Mouse (Mus musculus): ENCODE measurements at regions not wholly inside any gene's neighbourhood (a gene's known extent, or its start where the extent isn't known, plus 50 kb on each side); places are given as distances from the start of the nearest gene placed in this dataset.

DNA sequence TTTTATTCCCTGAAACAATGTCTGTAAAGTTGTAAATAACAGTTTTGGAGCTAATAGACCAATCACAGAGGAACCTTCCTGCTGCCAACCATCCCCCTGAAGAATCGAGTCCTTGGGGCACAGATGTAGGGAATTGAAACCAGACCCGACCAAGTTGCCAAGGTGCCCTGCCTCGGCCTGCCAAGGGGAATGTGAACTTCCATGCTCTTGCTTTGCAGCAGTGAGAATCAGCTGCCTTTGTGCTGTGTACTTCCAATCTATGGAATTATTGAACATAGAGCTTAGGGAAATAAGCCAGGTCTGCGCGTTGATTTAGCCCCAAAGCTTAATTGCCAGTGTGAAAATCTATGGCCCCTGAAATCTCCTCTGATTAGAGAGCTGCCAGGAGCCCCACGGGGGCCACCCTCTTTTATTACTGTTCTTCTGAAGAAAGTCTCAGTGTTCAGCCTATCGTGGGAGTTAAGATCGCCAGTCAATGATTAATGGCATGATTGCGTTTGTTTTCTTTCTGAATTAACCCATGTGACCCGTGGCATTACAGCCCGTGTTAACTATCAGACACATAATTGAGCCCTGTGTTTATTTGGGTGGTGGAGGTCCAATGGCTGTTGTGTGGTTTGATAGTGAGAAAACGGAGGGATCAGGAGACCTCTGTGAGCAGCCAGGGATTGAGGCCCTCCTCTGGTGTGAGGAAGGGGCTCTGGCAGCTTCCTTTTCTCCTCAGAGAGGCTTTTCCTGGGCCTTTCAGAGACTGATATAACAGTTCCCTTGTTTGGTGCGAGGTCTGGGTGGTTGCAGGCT is 266.9 kb downstream of the Tbc1d1 start:
- peaks cover 5% of the 10 kb centered on the region; the same call in 1 of the 2 replicates for H3K9me3 ChIP-seq (replicated peaks; ENCODE audit: control insufficient read depth, low read length)
- no peaks in the 10 kb centered on the region for H3K36me3 ChIP-seq (ENCODE audit: control insufficient read depth, insufficient read depth, low read length)
- peak overlapping the region; percentile 72 for H3K27ac ChIP-seq (ENCODE audit: low read length)
- H3K4me1 ChIP-seq (ENCODE audit: control insufficient read depth, insufficient read depth, low read length) = peaks cover 10% of the 10 kb centered on the region
- 20% methylated on average over 13 of the region's 13 CpGs for WGBS
- no peaks in the 10 kb centered on the region for H3K27me3 ChIP-seq (ENCODE audit: control insufficient read depth, insufficient read depth, low read length)
- H3K4me2 ChIP-seq (ENCODE audit: low read depth, low read length) = 0 out of 2 replicates have a peak overlapping the region, but pooled peaks have one; percentile 4
- H3K4me3 ChIP-seq (replicated peaks; ENCODE audit: low read length) = no peak overlapping the region
- 0 out of 2 replicates have a peak overlapping the region, but pooled peaks have one; percentile 12 for H3K9ac ChIP-seq (ENCODE audit: low read length)
- peak; percentile 58; the same call in 1 of the 2 replicates for ATAC-seq (ENCODE audit: insufficient read depth, low FRiP score)

DNA sequence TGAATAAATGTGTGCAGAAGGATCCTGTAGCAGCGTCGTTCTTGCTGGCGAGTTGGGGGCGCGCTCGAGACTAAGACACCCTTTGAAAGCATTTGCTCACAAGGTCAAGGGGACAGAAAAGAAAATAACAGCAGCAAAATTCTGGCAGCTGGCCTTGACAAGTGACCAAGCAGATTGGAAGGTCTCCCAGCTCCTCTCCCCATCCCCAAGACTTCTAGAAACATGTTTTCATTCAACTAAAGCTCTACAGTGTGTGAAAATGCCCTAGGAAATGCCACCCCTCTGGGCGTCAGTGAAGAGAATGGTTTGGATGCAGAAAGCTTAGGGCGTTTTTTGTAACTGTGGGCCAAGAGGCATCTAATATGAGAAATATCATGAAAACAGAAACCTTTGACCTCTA is 272.7 kb downstream of the Tbc1d1 start:
- Histone ChIP-seq H3K4me2 (ENCODE audit: low read depth, low read length) (no peak overlapping the region), H3K27me3 (ENCODE audit: control insufficient read depth, insufficient read depth, low read length) (no peaks in the 10 kb centered on the region), H3K27ac (ENCODE audit: low read length) (no peak overlapping the region), H3K4me3 (replicated peaks; ENCODE audit: low read length) (no peak overlapping the region), H3K36me3 (ENCODE audit: control insufficient read depth, insufficient read depth, low read length) (no peaks in the 10 kb centered on the region), H3K4me1 (ENCODE audit: control insufficient read depth, insufficient read depth, low read length) (no peaks in the 10 kb centered on the region; the same call in 1 of the 2 replicates), H3K9ac (ENCODE audit: low read length) (no peak overlapping the region), H3K9me3 (replicated peaks; ENCODE audit: control insufficient read depth, low read length) (no peaks in the 10 kb centered on the region; the same call in 1 of the 2 replicates)
- 68% methylated on average over 8 of the region's 8 CpGs for WGBS
- ATAC-seq (ENCODE audit: insufficient read depth, low FRiP score) = no peak

DNA sequence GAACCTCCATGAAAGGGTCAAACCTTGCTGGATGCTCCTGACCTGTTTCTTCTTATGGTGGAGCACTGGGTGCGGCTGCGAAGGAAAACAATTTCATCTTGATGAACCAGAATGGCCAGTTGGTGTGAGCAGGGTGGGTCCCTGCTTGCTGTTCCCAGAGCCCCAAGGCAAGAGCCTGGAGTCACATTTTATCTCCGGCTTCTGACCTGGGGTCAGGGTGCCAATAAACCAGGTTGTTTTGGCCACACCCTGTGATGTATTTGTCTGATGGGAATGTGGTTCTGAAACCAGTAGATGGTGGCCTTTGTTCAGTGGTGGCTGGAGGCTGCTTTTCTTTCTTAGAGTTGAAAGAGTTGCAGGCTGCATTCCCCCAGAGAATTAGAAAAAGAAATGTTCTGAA is 274.4 kb downstream of the Tbc1d1 start:
- Histone ChIP-seq H3K27me3 (ENCODE audit: control insufficient read depth, insufficient read depth, low read length) (no peaks in the 10 kb centered on the region), H3K36me3 (ENCODE audit: control insufficient read depth, insufficient read depth, low read length) (no peaks in the 10 kb centered on the region), H3K4me3 (replicated peaks; ENCODE audit: low read length) (no peak overlapping the region), H3K27ac (ENCODE audit: low read length) (peak overlapping the region; percentile 91), H3K9ac (ENCODE audit: low read length) (0 out of 2 replicates have a peak overlapping the region, but pooled peaks have one; percentile 3), H3K4me2 (ENCODE audit: low read depth, low read length) (no peak overlapping the region), H3K4me1 (ENCODE audit: control insufficient read depth, insufficient read depth, low read length) (peaks cover 3% of the 10 kb centered on the region), H3K9me3 (replicated peaks; ENCODE audit: control insufficient read depth, low read length) (no peaks in the 10 kb centered on the region; the same call in 1 of the 2 replicates)
- peak; percentile 45; the same call in 1 of the 2 replicates for ATAC-seq (ENCODE audit: insufficient read depth, low FRiP score)
- WGBS = 55% methylated on average over 3 of the region's 3 CpGs

DNA sequence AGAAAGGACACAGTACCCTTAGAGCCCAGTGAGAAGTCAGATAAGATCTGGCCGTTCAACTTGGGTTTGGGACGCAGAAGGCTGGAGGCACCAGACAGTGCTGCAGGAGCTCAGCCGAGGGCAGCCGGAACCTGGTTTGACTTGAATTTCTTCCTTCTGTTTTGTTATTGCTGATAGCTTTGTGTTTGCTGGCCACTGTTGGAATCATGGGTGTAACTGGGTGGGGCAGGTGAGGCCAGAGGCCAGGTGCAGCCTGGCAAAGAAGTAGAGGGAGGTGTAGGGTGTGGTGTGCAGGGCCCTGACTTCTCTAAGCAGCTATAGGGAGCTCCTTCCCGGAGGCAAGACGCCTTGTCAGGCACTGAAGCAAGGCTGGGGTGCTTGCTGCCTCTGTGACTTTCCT is 275.5 kb downstream of the Tbc1d1 start:
- H3K27ac ChIP-seq (ENCODE audit: low read length) = peak overlapping the region; percentile 91
- H3K9me3 ChIP-seq (replicated peaks; ENCODE audit: control insufficient read depth, low read length) = no peaks in the 10 kb centered on the region
- ATAC-seq (ENCODE audit: insufficient read depth, low FRiP score) = peak; percentile 96
- H3K36me3 ChIP-seq (ENCODE audit: control insufficient read depth, insufficient read depth, low read length) = no peaks in the 10 kb centered on the region
- peaks cover 7% of the 10 kb centered on the region for H3K4me1 ChIP-seq (ENCODE audit: control insufficient read depth, insufficient read depth, low read length)
- peak overlapping the region; percentile 42; the same call in 1 of the 2 replicates for H3K9ac ChIP-seq (ENCODE audit: low read length)
- 61% methylated on average over 6 of the region's 6 CpGs for WGBS
- no peaks in the 10 kb centered on the region for H3K27me3 ChIP-seq (ENCODE audit: control insufficient read depth, insufficient read depth, low read length)
- no peak overlapping the region for H3K4me3 ChIP-seq (replicated peaks; ENCODE audit: low read length)
- H3K4me2 ChIP-seq (ENCODE audit: low read depth, low read length) = no peak overlapping the region; the same call in 1 of the 2 replicates

DNA sequence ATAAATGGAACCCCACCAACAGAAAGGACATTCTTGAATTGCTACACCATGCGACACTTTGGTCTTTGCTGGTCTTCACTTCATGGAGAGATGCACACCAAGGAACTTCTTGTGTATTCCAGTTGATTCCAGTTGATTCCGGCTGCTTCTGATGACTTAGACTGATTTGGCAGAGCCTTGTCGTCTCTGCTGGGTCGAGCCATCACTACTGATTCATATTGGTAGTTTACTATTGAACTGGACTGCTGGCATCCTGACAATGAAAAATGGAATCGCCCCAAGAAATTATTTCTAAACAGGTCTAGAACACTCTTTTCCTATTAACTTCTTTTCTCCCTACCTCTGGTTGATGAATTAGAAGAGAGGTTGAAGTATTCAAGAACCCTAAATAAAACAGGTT is 277.7 kb downstream of the Tbc1d1 start:
- H3K9me3 ChIP-seq (replicated peaks; ENCODE audit: control insufficient read depth, low read length) = no peaks in the 10 kb centered on the region
- no peak overlapping the region for H3K27ac ChIP-seq (ENCODE audit: low read length)
- H3K36me3 ChIP-seq (ENCODE audit: control insufficient read depth, insufficient read depth, low read length) = no peaks in the 10 kb centered on the region
- H3K4me3 ChIP-seq (replicated peaks; ENCODE audit: low read length) = no peak overlapping the region
- H3K4me1 ChIP-seq (ENCODE audit: control insufficient read depth, insufficient read depth, low read length) = peaks cover 15% of the 10 kb centered on the region
- no peak for ATAC-seq (ENCODE audit: insufficient read depth, low FRiP score)
- no peak overlapping the region for H3K4me2 ChIP-seq (ENCODE audit: low read depth, low read length)
- no peak overlapping the region for H3K9ac ChIP-seq (ENCODE audit: low read length)
- no peaks in the 10 kb centered on the region for H3K27me3 ChIP-seq (ENCODE audit: control insufficient read depth, insufficient read depth, low read length)
- WGBS = 91% methylated on average over 5 of the region's 5 CpGs

DNA sequence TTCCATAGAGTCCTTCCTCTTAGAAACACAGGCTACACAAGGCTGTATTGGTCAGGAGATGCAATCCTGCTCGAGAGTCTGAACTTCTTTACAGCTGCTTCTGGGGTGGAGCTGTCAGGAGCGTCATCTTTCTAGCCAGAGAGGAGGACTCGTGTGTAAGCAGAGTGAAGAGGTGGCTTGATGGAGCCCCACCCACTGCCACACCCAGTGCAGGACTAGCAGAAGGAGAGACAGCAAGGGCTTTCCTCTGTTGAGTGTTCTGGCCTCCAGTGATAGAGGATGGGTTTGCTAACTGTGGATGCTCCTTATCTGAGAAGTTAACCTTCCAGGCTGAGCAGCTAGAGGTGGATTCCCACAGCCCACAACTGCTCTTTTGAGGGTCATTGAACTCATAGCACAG is 279.4 kb downstream of the Tbc1d1 start:
- no peak overlapping the region for H3K27ac ChIP-seq (ENCODE audit: low read length)

DNA sequence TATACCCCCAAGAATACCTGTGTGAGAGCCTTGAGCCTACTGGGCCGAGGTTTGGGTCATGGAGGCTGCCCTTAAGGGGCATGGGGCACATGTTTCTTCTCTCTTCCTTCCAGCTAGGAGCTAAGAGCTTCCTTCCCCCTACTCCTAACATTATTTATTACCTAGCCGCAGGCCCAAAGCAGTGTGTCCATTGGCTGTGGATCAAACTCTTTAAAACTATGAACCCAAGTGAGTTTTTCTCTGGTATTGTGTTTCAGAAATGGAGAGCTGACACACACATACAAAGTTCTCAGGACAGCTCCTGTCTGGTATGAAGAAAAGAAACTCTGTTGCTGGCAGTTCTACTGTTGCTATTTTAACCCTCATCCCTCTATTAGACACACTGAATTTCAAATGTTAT is 279.9 kb downstream of the Tbc1d1 start:
- Histone ChIP-seq H3K27me3 (ENCODE audit: control insufficient read depth, insufficient read depth, low read length) (no peaks in the 10 kb centered on the region), H3K9me3 (replicated peaks; ENCODE audit: control insufficient read depth, low read length) (no peaks in the 10 kb centered on the region), H3K4me3 (replicated peaks; ENCODE audit: low read length) (no peak overlapping the region), H3K9ac (ENCODE audit: low read length) (no peak overlapping the region), H3K27ac (ENCODE audit: low read length) (no peak overlapping the region), H3K36me3 (ENCODE audit: control insufficient read depth, insufficient read depth, low read length) (no peaks in the 10 kb centered on the region), H3K4me1 (ENCODE audit: control insufficient read depth, insufficient read depth, low read length) (peaks cover 19% of the 10 kb centered on the region), H3K4me2 (ENCODE audit: low read depth, low read length) (no peak overlapping the region)
- ATAC-seq (ENCODE audit: insufficient read depth, low FRiP score) = no peak
- 56% methylated on average over 2 of the region's 2 CpGs for WGBS

More for the DNA sequence above, 279.4 kb downstream of the Tbc1d1 start:
- no peak overlapping the region for H3K9ac ChIP-seq (ENCODE audit: low read length)
- H3K4me1 ChIP-seq (ENCODE audit: control insufficient read depth, insufficient read depth, low read length) = peaks cover 19% of the 10 kb centered on the region
- 34% methylated on average over 3 of the region's 3 CpGs for WGBS
- ATAC-seq (ENCODE audit: insufficient read depth, low FRiP score) = peak; percentile 34; the same call in 1 of the 2 replicates
- H3K9me3 ChIP-seq (replicated peaks; ENCODE audit: control insufficient read depth, low read length) = no peaks in the 10 kb centered on the region
- no peaks in the 10 kb centered on the region for H3K27me3 ChIP-seq (ENCODE audit: control insufficient read depth, insufficient read depth, low read length)
- H3K36me3 ChIP-seq (ENCODE audit: control insufficient read depth, insufficient read depth, low read length) = no peaks in the 10 kb centered on the region
- no peak overlapping the region for H3K4me2 ChIP-seq (ENCODE audit: low read depth, low read length)
- H3K4me3 ChIP-seq (replicated peaks; ENCODE audit: low read length) = no peak overlapping the region

DNA sequence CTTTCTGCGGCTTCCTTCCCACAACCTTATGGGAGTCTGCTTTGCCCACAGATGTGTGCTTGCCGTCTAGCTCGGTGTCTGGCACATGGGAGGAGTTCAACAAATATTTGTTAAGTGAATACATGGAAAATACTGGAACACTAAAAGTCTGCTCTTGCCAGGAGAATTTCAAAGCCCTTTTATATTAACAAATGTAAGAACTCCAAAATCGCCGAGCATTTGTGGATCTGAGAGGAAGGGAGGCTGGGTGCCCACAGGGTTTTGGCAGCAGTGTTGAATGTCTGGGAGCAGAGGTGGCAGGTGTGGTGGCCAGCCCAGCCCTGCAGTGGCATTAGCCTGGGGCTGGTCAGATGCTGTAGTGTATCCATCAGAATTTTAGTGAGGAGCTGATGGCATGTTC is 281.6 kb downstream of the Tbc1d1 start:
- WGBS = 56% methylated on average over 5 of the region's 5 CpGs
- Histone ChIP-seq H3K9ac (ENCODE audit: low read length) (no peak overlapping the region), H3K4me3 (replicated peaks; ENCODE audit: low read length) (no peak overlapping the region), H3K4me1 (ENCODE audit: control insufficient read depth, insufficient read depth, low read length) (peaks cover 19% of the 10 kb centered on the region), H3K27ac (ENCODE audit: low read length) (peak overlapping the region; percentile 60; the same call in 1 of the 2 replicates), H3K4me2 (ENCODE audit: low read depth, low read length) (no peak overlapping the region), H3K36me3 (ENCODE audit: control insufficient read depth, insufficient read depth, low read length) (no peaks in the 10 kb centered on the region), H3K9me3 (replicated peaks; ENCODE audit: control insufficient read depth, low read length) (no peaks in the 10 kb centered on the region), H3K27me3 (ENCODE audit: control insufficient read depth, insufficient read depth, low read length) (no peaks in the 10 kb centered on the region)
- ATAC-seq (ENCODE audit: insufficient read depth, low FRiP score) = peak; percentile 46; the same call in 1 of the 2 replicates

DNA sequence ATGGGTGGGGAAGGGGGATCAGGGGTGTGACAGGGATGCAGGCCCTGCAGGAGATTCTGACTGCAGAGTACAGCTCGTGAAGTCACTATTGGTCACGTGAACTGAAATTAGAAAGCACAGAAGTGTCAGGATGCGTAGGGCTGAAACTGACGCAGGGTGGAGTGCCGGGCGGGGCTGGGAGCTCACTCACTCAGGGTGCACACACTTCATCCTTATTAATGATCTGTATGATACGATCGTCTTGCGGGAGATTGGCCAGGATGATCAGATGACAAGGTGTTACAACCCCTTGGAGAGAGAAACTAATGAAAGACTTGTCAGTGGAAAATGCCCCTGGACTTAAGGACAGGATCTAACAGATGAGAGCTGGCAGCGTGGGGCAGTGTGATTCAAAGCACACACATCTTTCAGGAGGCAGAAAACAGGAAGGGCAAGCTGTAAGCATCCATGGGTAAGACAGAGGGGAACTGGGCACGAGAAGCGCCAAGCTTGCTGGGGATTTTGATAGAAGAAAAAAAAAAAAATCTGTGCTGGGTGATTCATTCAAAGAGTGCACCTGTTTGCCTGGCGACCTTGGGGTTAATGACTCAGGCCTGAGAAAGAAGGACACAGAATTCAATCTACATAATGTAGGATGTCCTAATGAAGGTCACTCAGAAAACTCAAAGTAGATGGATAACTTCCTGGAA is 282.5 kb downstream of the Tbc1d1 start:
- Histone ChIP-seq H3K4me1 (ENCODE audit: control insufficient read depth, insufficient read depth, low read length) (peaks cover 19% of the 10 kb centered on the region), H3K4me3 (replicated peaks; ENCODE audit: low read length) (no peak overlapping the region), H3K27me3 (ENCODE audit: control insufficient read depth, insufficient read depth, low read length) (no peaks in the 10 kb centered on the region), H3K27ac (ENCODE audit: low read length) (peak overlapping the region; percentile 62), H3K9me3 (replicated peaks; ENCODE audit: control insufficient read depth, low read length) (no peaks in the 10 kb centered on the region), H3K9ac (ENCODE audit: low read length) (no peak overlapping the region), H3K36me3 (ENCODE audit: control insufficient read depth, insufficient read depth, low read length) (no peaks in the 10 kb centered on the region), H3K4me2 (ENCODE audit: low read depth, low read length) (no peak overlapping the region)
- ATAC-seq (ENCODE audit: insufficient read depth, low FRiP score) = no peak
- WGBS = 62% methylated on average over 13 of the region's 13 CpGs
